Mouse (Mus musculus) heart, embryonic 12.5 days (tissue): ENCODE measurements around the gene Sall2. TPM values are rescaled to one million over a fixed set of nuclear protein-coding genes. Genes with fewer than 3 reads are reported as not detected.

ENCODE experiments used
- ATAC-seq: fragments of 200-750 bp; cut with Nextera tagmentation; 2 replicates; pipeline ENCODE4 v1.8.0; 2017; ENCODE audit warnings: moderate TSS enrichment, moderate library complexity; ENCODE audit not compliant: insufficient number of reproducible peaks, low FRiP score
- H3K27ac ChIP-seq: fragments of 300-500 bp; sonication (generic); 2 replicates; pipeline ENCODE4 v1.5.1; 2016; ENCODE audit warnings: mild to moderate bottlenecking, moderate library complexity; ENCODE audit not compliant: poor library complexity, severe bottlenecking
- H3K27me3 ChIP-seq: fragments of 300-500 bp; sonication (generic); replicated peaks from 2 replicates; pipeline ENCODE4 v1.6.1; 2016; ENCODE audit warnings: mild to moderate bottlenecking, moderate library complexity
- H3K36me3 ChIP-seq: fragments of 300-500 bp; sonication (generic); 2 replicates; pipeline ENCODE4 v1.6.1; 2016; ENCODE audit warnings: mild to moderate bottlenecking, moderate library complexity
- H3K4me1 ChIP-seq: fragments of 300-500 bp; sonication (generic); replicated peaks from 2 replicates; pipeline ENCODE4 v1.6.1; 2016; ENCODE audit warnings: mild to moderate bottlenecking
- H3K4me2 ChIP-seq: fragments of 300-500 bp; sonication (generic); 2 replicates; pipeline ENCODE4 v1.6.1; 2016; ENCODE audit warnings: mild to moderate bottlenecking, moderate library complexity
- H3K4me3 ChIP-seq: fragments of 300-500 bp; sonication (generic); 2 replicates; pipeline ENCODE4 v1.5.1; 2016; ENCODE audit warnings: mild to moderate bottlenecking
- H3K9ac ChIP-seq: fragments of 300-500 bp; sonication (generic); 2 replicates; pipeline ENCODE4 v1.6.1; 2016; ENCODE audit warnings: mild to moderate bottlenecking, moderate library complexity
- H3K9me3 ChIP-seq: fragments of 300-500 bp; sonication (generic); replicated peaks from 2 replicates; pipeline ENCODE4 v1.6.1; 2016; ENCODE audit warnings: mild to moderate bottlenecking, moderate library complexity
- WGBS: fragments of 180-500 bp; shearing (Covaris S2); methylation state at CpG from one replicate; pipeline ENCODE4 v1.1.7; 2016; 5-methylcytosine and 5-hydroxymethylcytosine counted together
- polyA plus RNA-seq: library from polyadenylated mRNA; unstranded; fragments of >200 nt; fragmentation: Nextera tagmentation; extraction: Ambion mirVana; gene quantifications from 2 replicates; pipeline ENCODE4 v1.2.1, GENCODE M21; 2016

The Sall2 gene
- polyA plus RNA-seq, 1 experiment from 2014 or later = 11.9 TPM

DNA sequence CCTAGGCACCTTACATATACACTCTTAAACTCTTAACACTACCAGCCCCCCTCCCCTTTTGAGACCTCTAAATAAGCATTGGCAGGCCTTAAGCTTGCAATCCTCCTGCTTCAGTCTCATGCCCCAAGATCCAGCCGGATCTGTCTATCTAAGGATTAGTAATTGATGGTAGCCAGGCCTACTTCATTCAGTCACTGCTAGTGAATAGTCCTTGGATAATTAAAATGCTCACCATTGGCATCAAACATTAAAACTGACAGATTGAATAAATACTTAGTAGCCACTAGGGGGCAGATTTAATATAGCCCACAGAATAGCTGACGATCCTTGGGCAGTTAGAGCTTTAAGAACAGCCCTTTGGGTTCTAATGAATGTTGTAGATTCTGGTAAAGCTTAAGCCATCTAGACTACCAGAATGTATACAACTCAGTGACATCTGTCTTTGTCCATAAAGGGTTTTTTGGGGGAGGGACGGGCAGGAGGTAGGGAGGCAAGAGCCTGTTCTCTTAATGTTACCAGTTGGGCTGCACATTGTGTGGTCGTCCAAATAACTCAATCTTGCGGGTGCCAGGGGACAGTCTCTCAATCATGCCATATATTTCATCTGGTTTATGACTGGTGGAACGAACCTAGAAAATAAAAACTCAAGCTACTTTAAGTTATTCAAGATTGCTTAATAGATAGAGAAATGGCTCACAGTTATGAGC, 32.9 kb downstream of the Sall2 start:
- WGBS = 68% methylated on average over 6 of the region's 6 CpGs
- Histone ChIP-seq H3K9me3 (no peaks in the 10 kb centered on the region), H3K27ac (no peak overlapping the region), H3K36me3 (peaks cover 85% of the 10 kb centered on the region), H3K4me3 (no peak overlapping the region), H3K9ac (no peak overlapping the region), H3K27me3 (no peaks in the 10 kb centered on the region), H3K4me1 (no peaks in the 10 kb centered on the region), H3K4me2 (no peak overlapping the region)
- ATAC-seq = no peak

DNA sequence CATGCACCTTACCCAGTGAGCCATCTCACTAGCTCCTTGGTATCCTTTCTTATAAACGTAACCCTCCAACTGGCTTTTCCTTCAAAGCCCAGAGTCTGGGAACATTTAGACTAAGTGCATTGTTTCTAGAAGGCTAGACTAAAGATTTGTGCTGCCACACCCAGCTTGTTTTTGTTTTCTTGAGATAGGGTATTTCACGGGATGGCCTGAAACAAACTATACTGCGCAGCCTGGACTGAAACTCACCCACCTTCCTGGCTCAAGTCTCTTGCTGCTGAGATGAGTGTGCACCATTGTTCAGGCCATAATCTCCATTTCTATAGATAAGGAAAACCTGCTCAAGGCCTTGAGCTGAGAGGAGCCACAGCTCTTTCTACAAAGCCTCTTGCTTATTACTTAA, 44.4 kb downstream of the Sall2 start:
- Histone ChIP-seq H3K27ac (no peak overlapping the region), H3K9me3 (no peaks in the 10 kb centered on the region), H3K36me3 (peaks cover 36% of the 10 kb centered on the region), H3K4me3 (no peak overlapping the region), H3K4me1 (peaks cover 13% of the 10 kb centered on the region), H3K4me2 (no peak overlapping the region), H3K9ac (no peak overlapping the region), H3K27me3 (no peaks in the 10 kb centered on the region)
- ATAC-seq = no peak
- WGBS = 67% methylated on average over 3 of the region's 3 CpGs

DNA sequence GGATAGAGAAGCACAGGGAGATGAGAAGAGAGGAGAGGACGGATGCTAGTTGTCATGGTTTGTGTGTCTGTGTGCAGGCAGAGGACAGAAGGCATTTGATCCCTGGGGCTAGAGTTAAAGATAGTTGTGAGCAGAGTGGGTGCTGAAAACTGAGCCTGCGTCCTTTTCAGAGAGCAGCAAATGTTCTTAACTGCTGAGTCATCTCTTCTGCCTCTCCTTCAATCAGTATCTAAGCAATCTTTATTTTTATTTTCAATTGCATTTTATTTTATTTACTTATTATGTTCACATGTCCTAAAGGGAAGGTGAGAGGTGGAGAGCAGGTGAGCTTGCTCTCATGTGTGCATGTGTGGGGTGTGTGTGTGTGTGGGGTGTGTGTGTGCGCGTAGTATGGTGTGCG, 44.9 kb downstream of the Sall2 start:
- WGBS = 92% methylated on average over 5 of the region's 5 CpGs

GRCm38 (mm10) chr14:52279747-52280120, 48.8 kb downstream of the Sall2 start:
- Histone ChIP-seq H3K27me3 (no peaks in the 10 kb centered on the region), H3K4me1 (peaks cover 16% of the 10 kb centered on the region), H3K27ac (peak overlapping the region; percentile 77), H3K9ac (peak overlapping the region; percentile 95), H3K36me3 (peaks cover 12% of the 10 kb centered on the region), H3K4me2 (peak overlapping the region; percentile 83), H3K9me3 (no peaks in the 10 kb centered on the region), H3K4me3 (peak overlapping the region; percentile 99)
- under 1% methylated on average over 21 of the region's 21 CpGs for WGBS
- peak; percentile 55 for ATAC-seq

More for the DNA sequence above, 44.9 kb downstream of the Sall2 start:
- Histone ChIP-seq H3K4me3 (no peak overlapping the region), H3K4me2 (no peak overlapping the region), H3K9me3 (no peaks in the 10 kb centered on the region), H3K9ac (no peak overlapping the region), H3K36me3 (peaks cover 30% of the 10 kb centered on the region), H3K4me1 (peaks cover 13% of the 10 kb centered on the region), H3K27ac (no peak overlapping the region), H3K27me3 (no peaks in the 10 kb centered on the region)
- ATAC-seq = no peak

DNA sequence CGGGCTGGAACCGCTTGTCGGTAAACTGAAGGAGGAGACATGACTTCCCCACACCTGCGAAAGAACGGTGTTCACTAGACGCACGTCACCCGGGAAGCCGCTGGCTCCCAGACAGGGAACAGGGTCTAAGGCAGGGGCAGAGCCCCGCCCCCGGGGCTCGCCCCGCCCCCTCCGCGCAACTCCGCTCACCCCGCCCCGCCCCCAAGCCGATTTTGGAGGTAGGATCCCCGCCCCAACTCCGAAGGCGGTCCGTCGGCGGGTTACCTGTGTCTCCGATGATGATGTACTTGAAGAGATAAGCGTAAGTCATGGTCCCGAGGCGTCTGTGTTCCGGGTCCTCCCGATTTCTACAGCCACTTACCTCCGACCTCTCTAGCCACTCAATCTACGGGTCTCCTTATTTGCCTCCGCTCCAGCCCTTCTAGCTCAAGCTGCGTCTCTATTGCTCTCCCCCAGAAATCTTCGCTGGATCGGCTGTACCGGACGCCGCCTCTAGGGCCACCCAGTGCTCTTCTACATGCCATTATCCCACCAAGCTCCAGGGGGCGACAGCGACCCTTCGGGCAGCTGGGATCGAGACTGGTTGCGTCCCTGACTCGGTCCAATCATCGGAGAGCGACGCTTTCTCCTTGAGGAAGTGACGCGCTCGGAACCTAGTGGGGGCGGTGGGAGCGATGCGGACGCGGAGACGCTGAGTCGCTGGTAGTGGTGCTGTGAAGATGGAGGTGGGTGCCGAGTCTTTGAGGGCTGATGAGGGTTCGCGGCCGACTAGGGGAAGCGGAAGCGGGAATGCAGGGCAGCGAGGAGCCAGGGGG, 49.4 kb downstream of the Sall2 start, which contains the start of the genes Tox4 and Rab2b:
Gene Tox4 (plus strand): TSS at position 215 of the 815 bp plus-strand sequence.
Gene Rab2b (minus strand): TSS at position 614 of the 815 bp plus-strand sequence.
- ATAC-seq = peak; percentile 95
- peak within 1 kb of the TSS; percentile 95 for H3K9ac ChIP-seq
- under 1% methylated on average over 66 of the region's 66 CpGs for WGBS
- no peaks in the 10 kb centered on the region for H3K9me3 ChIP-seq
- H3K27me3 ChIP-seq = no peaks in the 10 kb centered on the region
- H3K4me1 ChIP-seq = peaks cover 15% of the 10 kb centered on the region
- H3K36me3 ChIP-seq = peaks cover 17% of the 10 kb centered on the region
- peak within 1 kb of the TSS; percentile 83 for H3K4me2 ChIP-seq
- H3K4me3 ChIP-seq = peak within 1 kb of the TSS; percentile 99
- peak within 1 kb of the TSS; percentile 77 for H3K27ac ChIP-seq

GRCm38 (mm10) chr14:52277210-52277609, 51.4 kb downstream of the Sall2 start:
- Histone ChIP-seq H3K36me3 (peaks cover 23% of the 10 kb centered on the region), H3K4me1 (peaks cover 10% of the 10 kb centered on the region), H3K4me2 (no peak overlapping the region), H3K9me3 (no peaks in the 10 kb centered on the region), H3K27ac (no peak overlapping the region), H3K4me3 (no peak overlapping the region), H3K27me3 (no peaks in the 10 kb centered on the region), H3K9ac (no peak overlapping the region)
- ATAC-seq = no peak
- WGBS = 85% methylated on average over 4 of the region's 4 CpGs

DNA sequence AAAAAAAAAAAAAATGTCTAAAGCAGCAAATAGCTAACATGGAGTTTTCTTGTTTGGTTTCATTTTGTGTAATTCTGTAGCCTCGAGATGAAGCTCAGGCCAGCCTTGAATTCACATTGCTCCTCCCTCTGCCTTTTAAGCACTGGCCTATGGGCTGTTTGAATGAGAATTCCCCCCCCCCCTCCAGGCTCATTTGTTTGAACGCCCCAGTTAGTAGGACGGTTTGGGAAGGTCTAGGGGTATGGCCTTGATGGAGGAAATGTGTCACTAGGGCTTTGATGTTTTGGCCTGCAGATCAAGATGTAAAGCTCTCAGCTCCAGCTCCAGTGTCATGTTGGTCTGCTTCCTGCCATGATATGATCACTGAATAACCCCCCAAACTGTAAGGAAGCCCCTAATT, 55.8 kb downstream of the Sall2 start:
- 75% methylated on average over 3 of the region's 3 CpGs for WGBS

More for the DNA sequence above, 55.8 kb downstream of the Sall2 start:
- Histone ChIP-seq H3K4me2 (no peak overlapping the region), H3K27ac (no peak overlapping the region), H3K9me3 (no peaks in the 10 kb centered on the region), H3K4me3 (no peak overlapping the region), H3K36me3 (peaks cover 38% of the 10 kb centered on the region), H3K27me3 (no peaks in the 10 kb centered on the region), H3K4me1 (no peaks in the 10 kb centered on the region), H3K9ac (no peak overlapping the region)
- ATAC-seq = no peak

Other genes with a start within 250 kb of the Sall2 start
- gene Hnrnpc, start 224.7 kb downstream of the Sall2 start, polyA plus RNA-seq = 425 and 438 TPM in 2 replicates
- 31.9 and 32.1 TPM in 2 replicates for gene Rpgrip1, start 218.1 kb downstream of the Sall2 start, polyA plus RNA-seq
- 35.8 and 36.5 TPM in 2 replicates for gene Supt16, start 131.3 kb downstream of the Sall2 start, polyA plus RNA-seq
- gene Chd8, start 71.0 kb downstream of the Sall2 start, polyA plus RNA-seq = 35.0 and 36.0 TPM in 2 replicates
- 35.8 and 41.5 TPM in 2 replicates for gene Tox4, start 49.6 kb downstream of the Sall2 start, polyA plus RNA-seq
- gene Rab2b, start 49.2 kb downstream of the Sall2 start, polyA plus RNA-seq = 15.1 and 16.7 TPM in 2 replicates
- 29.3 and 30.7 TPM in 2 replicates for gene Mettl3, start 23.6 kb downstream of the Sall2 start, polyA plus RNA-seq
- not detected in 2 replicates for gene Olfr1513, start 27.6 kb upstream of the Sall2 start, polyA plus RNA-seq
- not detected in 2 replicates for gene Olfr1512, start 50.4 kb upstream of the Sall2 start, polyA plus RNA-seq
- gene Olfr1511, start 68.6 kb upstream of the Sall2 start, polyA plus RNA-seq = not detected in 2 replicates
- not detected in 2 replicates for gene Olfr1510, start 85.6 kb upstream of the Sall2 start, polyA plus RNA-seq
- gene Olfr1509, start 114.2 kb upstream of the Sall2 start, polyA plus RNA-seq = not detected in 2 replicates
- gene Olfr1508, start 138.7 kb upstream of the Sall2 start, polyA plus RNA-seq = not detected in 2 replicates
- gene Olfr1507, start 167.0 kb upstream of the Sall2 start, polyA plus RNA-seq = not detected in 2 replicates